Mouse (Mus musculus): ENCODE results near the gene Gm10282.

DNA sequence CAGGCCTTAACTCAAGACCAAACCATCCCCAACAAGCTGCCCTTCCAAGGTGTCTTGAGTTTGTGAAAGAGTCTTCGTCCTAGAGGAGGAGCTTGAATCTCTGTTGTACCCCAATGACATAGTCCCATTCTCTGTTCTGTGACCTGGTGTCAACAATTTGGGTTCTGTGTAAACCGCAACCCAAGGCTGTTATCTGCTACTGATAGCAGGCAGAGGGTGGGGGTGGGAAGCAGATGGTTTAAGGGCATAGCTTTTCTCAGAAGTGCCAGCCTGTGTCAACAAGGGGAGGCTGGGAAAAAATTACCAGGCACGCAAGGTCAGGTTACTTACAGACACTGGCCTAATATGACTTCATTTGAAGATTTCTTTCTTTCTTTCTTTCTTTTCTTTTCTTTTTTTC is 27.8 kb downstream of the Gm10282 start:
- TF ChIP-seq CTCF (IDR thresholded peaks at IDR 0.05; ENCODE audit: low read depth) (no peak), EP300 (IDR thresholded peaks at IDR 0.05; ENCODE audit: low read depth) (no peak)

Data from heart, postnatal 0 days (tissue).